Mouse (Mus musculus): ENCODE data around the gene Nat8f3. TPM values are rescaled to one million over a fixed set of nuclear protein-coding genes. Genes with fewer than 3 reads are reported as not detected.
"Not testable (repeated sequence)": the region's sequence is repeated elsewhere in the genome, so short reads cannot be mapped to it uniquely, and the experiment has no call there.

Gene Nat8f3
- not detected in 2 replicates for total RNA-seq (2017)

- not testable (repeated sequence) for ATAC-seq (ENCODE audit: extremely low read depth, insufficient number of reproducible peaks, low FRiP score, poor library complexity, severe bottlenecking)
Observed at GRCm38 (mm10) chr6:85765532-85765931, at the start of gene Nat8f3. Nat8f3 (minus strand) TSS chr6:85765754.

GRCm38 (mm10) chr6:85813339-85813738, 47.8 kb upstream of the Nat8f3 start:
- ATAC-seq (ENCODE audit: extremely low read depth, insufficient number of reproducible peaks, low FRiP score, poor library complexity, severe bottlenecking): no peak

- not testable (repeated sequence) for ATAC-seq (ENCODE audit: extremely low read depth, insufficient number of reproducible peaks, low FRiP score, poor library complexity, severe bottlenecking)
Observed at GRCm38 (mm10) chr6:85810942-85811537, 45.5 kb upstream of the Nat8f3 start.

GRCm38 (mm10) chr6:85810514-85810913, 45.0 kb upstream of the Nat8f3 start:
- not testable (repeated sequence) for ATAC-seq (ENCODE audit: extremely low read depth, insufficient number of reproducible peaks, low FRiP score, poor library complexity, severe bottlenecking)

- not testable (repeated sequence) for ATAC-seq (ENCODE audit: extremely low read depth, insufficient number of reproducible peaks, low FRiP score, poor library complexity, severe bottlenecking)
Observed at GRCm38 (mm10) chr6:85809784-85810183, 44.2 kb upstream of the Nat8f3 start.

GRCm38 (mm10) chr6:85803180-85803579, 37.6 kb upstream of the Nat8f3 start:
- not testable (repeated sequence) for ATAC-seq (ENCODE audit: extremely low read depth, insufficient number of reproducible peaks, low FRiP score, poor library complexity, severe bottlenecking)

- ATAC-seq (ENCODE audit: extremely low read depth, insufficient number of reproducible peaks, low FRiP score, poor library complexity, severe bottlenecking): not testable (repeated sequence)
Observed at GRCm38 (mm10) chr6:85763127-85764070, 2.2 kb downstream of the Nat8f3 start.

- not testable (repeated sequence) for ATAC-seq (ENCODE audit: extremely low read depth, insufficient number of reproducible peaks, low FRiP score, poor library complexity, severe bottlenecking)
Observed at GRCm38 (mm10) chr6:85762678-85763077, 2.9 kb downstream of the Nat8f3 start.

GRCm38 (mm10) chr6:85755705-85756249, 9.8 kb downstream of the Nat8f3 start:
- ATAC-seq (ENCODE audit: extremely low read depth, insufficient number of reproducible peaks, low FRiP score, poor library complexity, severe bottlenecking): not testable (repeated sequence)

- not testable (repeated sequence) for ATAC-seq (ENCODE audit: extremely low read depth, insufficient number of reproducible peaks, low FRiP score, poor library complexity, severe bottlenecking)
Observed at GRCm38 (mm10) chr6:85713105-85713504, 52.4 kb downstream of the Nat8f3 start, which contains the start of gene Nat8f7. Nat8f7 (minus strand) TSS chr6:85713205.

- ATAC-seq (ENCODE audit: extremely low read depth, insufficient number of reproducible peaks, low FRiP score, poor library complexity, severe bottlenecking): not testable (repeated sequence)
Observed at GRCm38 (mm10) chr6:85709607-85710006, 55.9 kb downstream of the Nat8f3 start.

- ATAC-seq (ENCODE audit: extremely low read depth, insufficient number of reproducible peaks, low FRiP score, poor library complexity, severe bottlenecking): not testable (repeated sequence)
Observed at GRCm38 (mm10) chr6:85709206-85709605, 56.3 kb downstream of the Nat8f3 start.

- ATAC-seq (ENCODE audit: extremely low read depth, insufficient number of reproducible peaks, low FRiP score, poor library complexity, severe bottlenecking): not testable (repeated sequence)
Observed at GRCm38 (mm10) chr6:85701943-85702342, 63.6 kb downstream of the Nat8f3 start.

Other genes with a start within 250 kb of the Nat8f3 start
- gene Alms1, start 178.2 kb downstream of the Nat8f3 start, total RNA-seq (2017): 3.0 and 4.5 TPM in 2 replicates
- gene Nat8f7, start 52.5 kb downstream of the Nat8f3 start, total RNA-seq (2017): not detected in 2 replicates
- gene Nat8f6, start 55.2 kb upstream of the Nat8f3 start, total RNA-seq (2017): not detected in 2 replicates
- gene Nat8f5, start 55.2 kb upstream of the Nat8f3 start, total RNA-seq (2017): not detected in 2 replicates
- gene Nat8, start 66.3 kb upstream of the Nat8f3 start, total RNA-seq (2017): not detected in 2 replicates
- not detected in 2 replicates for gene Nat8f2, start 103.4 kb upstream of the Nat8f3 start, total RNA-seq (2017)
- 2.6 and 3.6 TPM in 2 replicates for gene Nat8f4, start 139.1 kb upstream of the Nat8f3 start, total RNA-seq (2017)
- gene Tprkb, start 146.1 kb upstream of the Nat8f3 start, total RNA-seq (2017): 13.8 and 19.0 TPM in 2 replicates
- 3.7 and 11.6 TPM in 2 replicates for gene Nat8f1, start 149.9 kb upstream of the Nat8f3 start, total RNA-seq (2017)
- gene Dusp11, start 195.9 kb upstream of the Nat8f3 start, total RNA-seq (2017): 102 and 134 TPM in 2 replicates